Comparison of ENCODE assay signal across 12 mouse cellular contexts in the genomic region with DNA sequence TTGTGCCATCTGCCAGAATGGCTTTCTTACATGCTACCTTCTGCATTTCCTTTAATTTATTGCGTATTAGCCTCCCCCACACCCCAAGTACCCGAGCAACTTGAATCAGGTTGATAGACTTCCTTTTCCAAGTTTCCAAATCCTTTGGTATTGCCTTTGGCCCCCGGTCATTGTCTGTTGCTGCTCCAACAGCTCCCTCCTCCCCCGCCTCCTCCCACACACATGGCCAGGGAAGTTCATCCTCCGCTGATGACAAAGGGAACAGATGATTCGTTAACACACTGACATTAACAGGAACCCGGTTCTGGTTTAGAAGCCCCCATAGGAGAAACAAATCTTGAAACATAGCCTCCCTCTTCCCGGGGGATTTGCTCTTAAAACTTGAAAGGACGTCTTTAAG.
DNase-seq lines count a peak whose midpoint lies in the region.
"Had no signal": no experiment of that assay in that cellular context is flagged by ENCODE, and none has a peak within 500 bp of the region (broad histone marks: within the 10 kb centered on the region; RNA-seq: fewer than 3 reads in every experiment).

No protein-coding gene starts in this region.

- intact Hi-C loops in heart, postnatal 10 days (cut with DNase I): no loop called here

- peak; percentile 31 for DNase-seq in ovary, postnatal 14 days (ENCODE audit: low spot score)
- no peak for DNase-seq in ovary, adult 18-20 months (ENCODE audit: low spot score)
- DNase-seq in heart, postnatal 10 days: peak; percentile 58 to 61
- peak; percentile 71 for DNase-seq in kidney, postnatal 10 days
- DNase-seq in lung, postnatal 36 days: peak; percentile 52
- no peak for DNase-seq in layer of hippocampus, postnatal 25 days (ENCODE audit: extremely low spot score in 1 of 2, low spot score in 1 of 2)
- no peak for DNase-seq in right cerebral cortex, postnatal 4 days
- DNase-seq in left cerebral cortex, adult 8-10 months (ENCODE audit: low spot score in 2 of 2): no peak
- DNase-seq: adrenal gland, adult 8-10 months; cerebellum, adult 2 months; right cerebral cortex, adult 18-20 months; thymus, postnatal 36 days had no signal

Comparison
In these comparisons a context has a peak if more than half of its experiments do, and no peak if none do; other contexts are left out.
1. DNase-seq: peak in ovary, postnatal 14 days (single experiment), heart, postnatal 10 days (2 of 2), kidney, postnatal 10 days (single experiment) and lung, postnatal 36 days (single experiment); none in ovary, adult 18-20 months (single experiment), layer of hippocampus, postnatal 25 days (0 of 2), right cerebral cortex, postnatal 4 days (single experiment) and left cerebral cortex, adult 8-10 months (0 of 2).